In genomic region chr2:166712801-166713689, GRCm38 (mm10) we compare ENCODE assay signal across 8 mouse cellular contexts. TPM values are rescaled to one million over a fixed set of nuclear protein-coding genes. Genes with fewer than 3 reads are reported as not detected.
DNase-seq lines count a peak whose midpoint lies in the region; ATAC-seq lines count a peak whose summit lies in the region.

No protein-coding gene starts in this region.

- no peaks in the 10 kb centered on the region for H3K9me3 ChIP-seq in forebrain, embryonic 13.5 days (replicated peaks)
- no peaks in the 10 kb centered on the region for H3K9me3 ChIP-seq in hindbrain, embryonic 16.5 days (ENCODE audit: control insufficient read depth, low read length)
- no peaks in the 10 kb centered on the region for H3K9me3 ChIP-seq in midbrain, embryonic 15.5 days

- no peaks in the 10 kb centered on the region for H3K27me3 ChIP-seq in forebrain, embryonic 13.5 days
- no peaks in the 10 kb centered on the region for H3K27me3 ChIP-seq in hindbrain, embryonic 16.5 days (replicated peaks; ENCODE audit: control insufficient read depth, insufficient read depth, low read length)
- H3K27me3 ChIP-seq in midbrain, embryonic 15.5 days (replicated peaks), result no peaks in the 10 kb centered on the region

- peak overlapping the region; percentile 68 for H3K27ac ChIP-seq in forebrain, embryonic 13.5 days
- peak overlapping the region; percentile 72 for H3K27ac ChIP-seq in hindbrain, embryonic 16.5 days (ENCODE audit: low read depth, low read length)
- peak overlapping the region; percentile 48 for H3K27ac ChIP-seq in midbrain, embryonic 15.5 days

- DNase-seq in gastrocnemius, postnatal 4 days (ENCODE audit: low spot score in 2 of 2), result peak; percentile 29 to 60
- DNase-seq in gastrocnemius, adult 8-10 months (ENCODE audit: low spot score in 2 of 2), result no peak
- peak; percentile 53 for DNase-seq in T-cell, adult 2 months (ENCODE audit: low spot score)
- peak; percentile 65 for DNase-seq in liver
- peak; percentile 66 for DNase-seq in testis, postnatal 10 days (ENCODE audit: low spot score)

- ATAC-seq in forebrain, embryonic 13.5 days, result peak; percentile 63
- peak; percentile 58 for ATAC-seq in hindbrain, embryonic 16.5 days
- ATAC-seq in midbrain, embryonic 15.5 days (replicated peaks), result peak; percentile 82

- H3K4me3 ChIP-seq in forebrain, embryonic 13.5 days, result peak overlapping the region; percentile 73
- H3K4me3 ChIP-seq in hindbrain, embryonic 16.5 days (ENCODE audit: low read length), result peak overlapping the region; percentile 74
- H3K4me3 ChIP-seq in midbrain, embryonic 15.5 days, result peak overlapping the region; percentile 76

- WGBS in forebrain, embryonic 13.5 days, result under 1% methylated on average over 64 of the region's 64 CpGs
- under 1% methylated on average over 64 of the region's 64 CpGs for WGBS in hindbrain, embryonic 16.5 days
- 0% methylated on average over 64 of the region's 64 CpGs for WGBS in midbrain, embryonic 15.5 days

- H3K9ac ChIP-seq in forebrain, embryonic 13.5 days, result peak overlapping the region; percentile 86
- peak overlapping the region; percentile 81 for H3K9ac ChIP-seq in hindbrain, embryonic 16.5 days (ENCODE audit: low read depth, low read length)
- peak overlapping the region; percentile 44 for H3K9ac ChIP-seq in midbrain, embryonic 15.5 days

- peak overlapping the region; percentile 83 for H3K4me2 ChIP-seq in forebrain, embryonic 13.5 days
- H3K4me2 ChIP-seq in hindbrain, embryonic 16.5 days (ENCODE audit: low read length), result peak overlapping the region; percentile 85
- H3K4me2 ChIP-seq in midbrain, embryonic 15.5 days, result peak overlapping the region; percentile 66

- no peaks in the 10 kb centered on the region for H3K36me3 ChIP-seq in forebrain, embryonic 13.5 days (ENCODE audit: poor library complexity, severe bottlenecking)
- H3K36me3 ChIP-seq in hindbrain, embryonic 16.5 days (ENCODE audit: control insufficient read depth, insufficient read depth, low read length), result no peaks in the 10 kb centered on the region
- no peaks in the 10 kb centered on the region for H3K36me3 ChIP-seq in midbrain, embryonic 15.5 days (replicated peaks)

- H3K4me1 ChIP-seq in forebrain, embryonic 13.5 days, result peaks cover 47% of the 10 kb centered on the region
- peaks cover 20% of the 10 kb centered on the region for H3K4me1 ChIP-seq in hindbrain, embryonic 16.5 days (ENCODE audit: control insufficient read depth, insufficient read depth, low read depth, low read length)
- peaks cover 24% of the 10 kb centered on the region for H3K4me1 ChIP-seq in midbrain, embryonic 15.5 days

RNA-seq across cellular contexts. Expression of gene Prex1, which starts 0.6 kb away (rescaled TPM):
- 10 to 100 TPM; 18.2 to 19.4 TPM for total RNA-seq in gastrocnemius, postnatal 4 days (2021)
- total RNA-seq in gastrocnemius, adult 8-10 months (2022), result 1 to 10 TPM; 3.2 to 3.8 (median 3.4) TPM
- 28.6 and 32.7 TPM in 2 replicates for polyA plus RNA-seq in forebrain, embryonic 13.5 days (2015; fragmentation: Nextera tagmentation; extraction: Ambion mirVana)
- 27.3 and 32.5 TPM in 2 replicates for polyA plus RNA-seq in hindbrain, embryonic 16.5 days (2015; fragmentation: Nextera tagmentation; extraction: Ambion mirVana)
- polyA plus RNA-seq in midbrain, embryonic 15.5 days (2015; fragmentation: Nextera tagmentation; extraction: Ambion mirVana), result 20.6 and 22.0 TPM in 2 replicates

Comparison
In these comparisons a context has a peak if more than half of its experiments do, and no peak if none do; other contexts are left out.
1. DNase-seq: peak in gastrocnemius, postnatal 4 days (2 of 2), T-cell, adult 2 months (single experiment), liver (single experiment) and testis, postnatal 10 days (single experiment); none in gastrocnemius, adult 8-10 months (0 of 2).
2. Peak in every context shown above with its lines, with median percentiles within 50 percentile points of each other: ATAC-seq, H3K27ac ChIP-seq, H3K4me2 ChIP-seq, H3K4me3 ChIP-seq and H3K9ac ChIP-seq.